Mouse (Mus musculus) forebrain, embryonic 10.5 days (tissue): ENCODE measurements around the gene Hoxa10. TPM values are rescaled to one million over a fixed set of nuclear protein-coding genes. Genes with fewer than 3 reads are reported as not detected.

Experiments
- DNase-seq: peaks from one replicate; pipeline ENCODE4 v3.0.0-alpha.2; 2017; ENCODE audit warnings: low spot score; ENCODE audit errors: extremely low spot score
- H3K27ac ChIP-seq: fragments of 300-500 bp; sonication (generic); 2 replicates; pipeline ENCODE4 v1.5.1; 2016; ENCODE audit warnings: mild to moderate bottlenecking
- H3K27me3 ChIP-seq: fragments of 300-500 bp; sonication (generic); 2 replicates; pipeline ENCODE4 v1.6.1; 2016; ENCODE audit warnings: mild to moderate bottlenecking; ENCODE audit not compliant: poor library complexity, severe bottlenecking
- H3K36me3 ChIP-seq: fragments of 300-500 bp; sonication (generic); replicated peaks from 2 replicates; pipeline ENCODE4 v1.6.1; 2016; ENCODE audit warnings: mild to moderate bottlenecking, moderate library complexity
- H3K4me1 ChIP-seq: fragments of 300-500 bp; sonication (generic); 2 replicates; pipeline ENCODE4 v1.6.1; 2016
- H3K4me3 ChIP-seq: fragments of 300-500 bp; sonication (generic); 2 replicates; pipeline ENCODE4 v1.5.1; 2016; ENCODE audit warnings: mild to moderate bottlenecking, moderate library complexity
- H3K9me3 ChIP-seq: fragments of 300-500 bp; sonication (generic); 2 replicates; pipeline ENCODE4 v1.6.1; 2016; ENCODE audit warnings: mild to moderate bottlenecking, moderate library complexity
- WGBS: fragments of 180-500 bp; shearing (Covaris S2); methylation state at CpG from one replicate; pipeline ENCODE4 v1.1.7; 2016; 5-methylcytosine and 5-hydroxymethylcytosine counted together
- polyA plus RNA-seq: library from polyadenylated mRNA; unstranded; fragments of >200 nt; fragmentation: Nextera tagmentation; extraction: Ambion mirVana; gene quantifications from 2 replicates; pipeline ENCODE4 v1.2.1, GENCODE M21; 2016

Gene Hoxa10
- polyA plus RNA-seq, 1 experiment from 2014 or later, result not detected

DNA sequence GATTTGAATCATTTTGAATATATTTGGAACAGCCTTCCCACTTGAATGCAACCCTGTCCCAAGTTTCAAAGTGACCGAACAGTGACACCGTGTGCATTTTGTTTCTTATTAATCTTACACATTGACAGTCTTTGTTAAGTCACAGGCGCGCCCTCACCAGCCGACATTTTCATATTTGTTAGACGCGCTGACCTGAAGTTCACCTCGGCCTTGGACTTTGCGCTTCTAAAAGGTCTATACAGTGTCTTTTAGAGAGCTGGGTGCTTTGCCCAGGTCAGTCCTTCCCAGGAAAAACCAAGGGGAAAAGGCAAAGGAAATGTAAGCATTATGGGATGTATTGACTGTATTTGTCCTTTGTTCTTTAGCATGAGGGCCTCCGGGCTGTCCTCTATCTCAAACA is 46.0 kb downstream of the Hoxa10 start:
- WGBS, result 3% methylated on average over 10 of the region's 10 CpGs
- Histone ChIP-seq H3K27ac (no peak overlapping the region), H3K36me3 (no peaks in the 10 kb centered on the region), H3K4me3 (no peak overlapping the region), H3K27me3 (peaks cover 100% of the 10 kb centered on the region), H3K4me1 (peaks cover 16% of the 10 kb centered on the region), H3K9me3 (no peaks in the 10 kb centered on the region)
- no peak for DNase-seq

DNA sequence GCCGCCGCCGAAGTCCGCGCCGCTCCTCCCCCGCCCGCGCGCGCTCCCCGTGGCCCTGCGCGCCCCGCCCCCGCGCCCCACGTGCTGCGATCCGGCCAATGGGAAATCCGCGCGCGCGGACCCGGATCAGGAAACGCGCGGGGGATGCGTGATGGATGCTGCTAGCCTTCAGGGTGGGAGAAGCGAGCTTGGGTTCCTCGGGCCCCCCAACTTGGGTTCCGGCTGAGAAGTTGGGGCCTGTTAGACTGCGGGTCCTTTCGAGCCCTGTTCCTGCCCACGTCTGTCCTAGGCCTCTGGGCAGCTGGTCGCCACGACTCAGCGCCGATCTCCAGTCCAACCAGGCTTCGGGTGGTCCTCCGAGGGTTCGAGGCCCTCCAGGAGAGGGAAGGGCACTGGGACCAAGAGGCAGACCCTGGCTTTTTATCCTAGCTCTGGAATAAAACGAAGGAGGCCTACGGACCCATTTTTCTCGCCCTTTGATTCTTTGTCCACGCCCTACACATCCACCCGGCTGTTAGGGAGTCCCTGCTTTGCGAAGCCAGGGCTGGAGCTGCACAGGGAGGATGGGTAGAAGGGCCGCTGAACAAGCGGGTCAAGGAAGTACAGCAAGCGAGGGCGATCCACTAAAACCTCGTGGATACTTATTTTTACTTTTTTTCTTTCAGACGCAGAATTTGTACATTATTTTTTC is 48.6 kb downstream of the Hoxa10 start:
- H3K9me3 ChIP-seq, result no peaks in the 10 kb centered on the region
- 1% methylated on average over 40 of the region's 55 CpGs for WGBS
- H3K4me3 ChIP-seq, result peak overlapping the region; percentile 52
- H3K27ac ChIP-seq, result no peak overlapping the region
- H3K36me3 ChIP-seq, result no peaks in the 10 kb centered on the region
- peaks cover 16% of the 10 kb centered on the region for H3K4me1 ChIP-seq
- peak; percentile 57 for DNase-seq
- H3K27me3 ChIP-seq, result peaks cover 100% of the 10 kb centered on the region

DNA sequence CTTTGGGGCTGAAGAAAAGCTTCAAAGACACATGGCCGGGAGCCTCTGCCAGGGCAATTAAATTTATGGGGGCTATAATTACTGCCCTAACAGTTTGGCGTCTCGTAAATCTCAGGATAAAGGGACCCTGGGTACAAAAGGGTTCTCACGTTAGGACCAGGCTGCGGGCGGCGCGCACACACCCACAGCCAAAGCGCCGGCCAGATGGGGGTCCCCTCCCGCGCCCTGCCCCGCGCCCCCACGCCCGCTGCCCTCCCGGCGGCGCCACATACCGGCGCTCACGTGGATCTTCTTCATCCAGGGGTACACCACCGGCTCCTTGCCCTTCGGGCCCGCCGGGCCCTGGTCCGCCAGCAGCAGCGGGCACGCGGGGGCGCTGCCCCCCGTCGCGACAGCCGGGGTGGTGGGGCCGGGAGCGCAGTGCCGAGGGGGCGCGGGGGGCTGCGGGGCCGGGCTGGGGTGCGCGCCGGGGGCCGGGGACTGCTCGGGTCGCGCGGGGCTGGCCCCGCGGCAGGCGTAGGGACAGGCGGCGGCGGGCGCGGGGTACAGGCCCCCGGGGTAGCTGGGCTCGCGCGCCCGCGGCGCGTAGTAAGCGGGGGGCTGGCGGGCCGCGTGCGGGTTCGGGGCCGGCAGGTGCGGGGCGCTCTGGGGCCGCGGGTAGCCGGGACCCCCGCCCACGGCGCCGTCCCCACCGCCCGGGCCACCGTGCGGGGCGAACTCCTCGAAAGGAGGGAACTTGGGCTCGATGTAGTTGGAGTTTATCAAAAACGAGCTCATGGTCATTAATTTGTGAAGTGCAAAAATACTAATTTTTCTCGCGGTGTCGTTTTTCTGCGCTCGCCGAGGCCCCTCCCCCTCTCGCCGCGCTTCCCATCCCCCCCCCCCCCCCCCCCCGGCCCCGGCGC is 49.5 kb downstream of the Hoxa10 start, which contains the start of gene Hoxa4:
Gene Hoxa4, minus strand, starts transcription at position 848 of the 905 bp plus-strand sequence.
- H3K27ac ChIP-seq, result no peak within 1 kb of the TSS
- H3K27me3 ChIP-seq, result peaks cover 100% of the 10 kb centered on the region
- 1% methylated on average over 98 of the region's 102 CpGs for WGBS
- DNase-seq, result peak; percentile 41
- H3K9me3 ChIP-seq, result no peaks in the 10 kb centered on the region
- H3K4me1 ChIP-seq, result peaks cover 16% of the 10 kb centered on the region
- no peaks in the 10 kb centered on the region for H3K36me3 ChIP-seq
- H3K4me3 ChIP-seq, result peak within 1 kb of the TSS; percentile 52

DNA sequence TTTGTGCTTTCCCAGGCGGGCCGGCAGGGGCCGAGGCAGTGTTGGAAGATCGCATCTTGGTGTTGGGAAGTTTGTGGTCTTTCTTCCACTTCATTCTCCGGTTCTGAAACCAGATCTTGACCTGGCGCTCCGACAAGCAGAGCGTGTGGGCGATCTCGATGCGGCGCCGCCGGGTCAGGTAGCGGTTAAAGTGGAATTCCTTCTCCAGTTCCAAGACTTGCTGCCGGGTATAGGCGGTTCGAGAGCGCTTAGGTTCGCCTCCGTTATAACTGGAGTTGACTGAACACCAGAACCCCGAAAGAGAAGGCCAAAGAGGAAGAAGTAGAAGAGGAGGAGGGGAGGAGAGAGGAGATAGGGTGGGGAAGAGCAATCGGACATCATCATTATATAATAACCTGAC is 50.2 kb downstream of the Hoxa10 start:
- Histone ChIP-seq H3K36me3 (no peaks in the 10 kb centered on the region), H3K27me3 (peaks cover 100% of the 10 kb centered on the region), H3K4me3 (no peak overlapping the region), H3K27ac (no peak overlapping the region), H3K9me3 (no peaks in the 10 kb centered on the region), H3K4me1 (peaks cover 16% of the 10 kb centered on the region)
- DNase-seq, result no peak
- WGBS, result under 1% methylated on average over 23 of the region's 23 CpGs

DNA sequence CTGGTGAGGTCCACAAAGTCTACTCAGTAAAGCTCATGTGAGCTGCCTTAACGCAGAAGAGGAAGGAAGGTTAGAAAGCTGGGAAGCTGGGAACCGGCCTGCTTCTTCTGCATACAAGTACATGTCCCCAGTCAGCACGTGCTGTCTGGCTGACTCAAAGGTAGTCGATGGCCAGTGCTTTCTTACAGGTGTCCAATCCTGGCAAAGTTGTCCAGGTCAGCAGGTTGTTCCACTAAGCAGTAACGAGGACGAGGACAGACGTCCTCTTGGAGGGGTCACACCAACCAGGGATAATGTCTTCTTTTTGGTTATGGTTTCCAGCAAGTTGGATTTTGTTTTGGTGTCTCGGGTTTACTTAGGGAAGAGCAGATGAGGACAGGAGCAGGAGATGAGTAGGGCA is 50.7 kb downstream of the Hoxa10 start:
- H3K27me3 ChIP-seq, result peaks cover 100% of the 10 kb centered on the region
- no peaks in the 10 kb centered on the region for H3K9me3 ChIP-seq
- H3K4me3 ChIP-seq, result no peak overlapping the region
- peaks cover 16% of the 10 kb centered on the region for H3K4me1 ChIP-seq
- no peaks in the 10 kb centered on the region for H3K36me3 ChIP-seq
- WGBS, result 8% methylated on average over 8 of the region's 8 CpGs
- H3K27ac ChIP-seq, result no peak overlapping the region
- peak; percentile 52 for DNase-seq

DNA sequence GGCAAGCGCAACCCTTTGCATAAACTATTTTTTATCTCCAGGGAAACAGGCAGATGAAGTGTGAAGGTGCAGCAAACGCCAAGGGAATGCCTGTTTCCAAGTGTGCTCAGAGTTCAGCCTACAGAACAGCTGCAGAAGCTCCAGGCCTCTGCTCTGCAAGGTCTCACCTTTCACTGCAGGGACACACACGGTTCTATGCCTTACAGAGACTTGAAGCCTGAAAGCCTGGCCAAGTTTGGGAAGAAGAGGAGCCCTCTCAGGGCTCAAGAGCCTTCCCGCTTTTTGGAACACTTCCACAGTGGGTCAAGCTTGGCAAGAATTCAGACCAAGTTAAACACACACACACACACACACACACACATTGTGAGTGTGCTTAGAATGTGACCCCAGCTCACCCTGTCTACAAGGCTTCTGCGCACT is 51.5 kb downstream of the Hoxa10 start:
- no peak for DNase-seq
- H3K27ac ChIP-seq, result no peak overlapping the region
- H3K27me3 ChIP-seq, result peaks cover 100% of the 10 kb centered on the region
- peaks cover 16% of the 10 kb centered on the region for H3K4me1 ChIP-seq
- no peak overlapping the region for H3K4me3 ChIP-seq
- no peaks in the 10 kb centered on the region for H3K9me3 ChIP-seq
- 5% methylated on average over 5 of the region's 5 CpGs for WGBS
- H3K36me3 ChIP-seq, result no peaks in the 10 kb centered on the region

DNA sequence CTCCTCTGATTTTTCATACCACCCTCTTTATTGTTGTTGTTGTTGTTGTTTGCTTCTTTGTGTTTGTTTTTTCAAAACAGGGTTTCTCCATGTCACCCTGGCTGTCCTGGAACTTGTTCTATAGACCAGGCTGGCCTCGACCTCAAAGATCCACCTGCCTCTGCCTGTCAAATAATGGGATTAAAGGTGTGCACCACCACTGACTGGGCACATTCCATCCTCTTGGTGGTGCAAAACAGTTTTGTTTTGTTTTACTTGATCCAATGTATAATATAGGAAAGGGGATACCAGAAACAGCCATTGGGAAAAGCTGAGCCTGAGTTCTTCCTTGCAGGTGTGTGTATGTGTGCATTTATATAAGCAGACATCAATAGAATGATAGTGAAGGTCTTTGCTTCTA is 54.2 kb downstream of the Hoxa10 start:
- Histone ChIP-seq H3K9me3 (no peaks in the 10 kb centered on the region), H3K4me1 (peaks cover 7% of the 10 kb centered on the region), H3K36me3 (no peaks in the 10 kb centered on the region), H3K4me3 (no peak overlapping the region), H3K27ac (no peak overlapping the region), H3K27me3 (peaks cover 100% of the 10 kb centered on the region)
- DNase-seq, result no peak
- WGBS, result 5% methylated on average over 1 of the region's 1 CpGs

DNA sequence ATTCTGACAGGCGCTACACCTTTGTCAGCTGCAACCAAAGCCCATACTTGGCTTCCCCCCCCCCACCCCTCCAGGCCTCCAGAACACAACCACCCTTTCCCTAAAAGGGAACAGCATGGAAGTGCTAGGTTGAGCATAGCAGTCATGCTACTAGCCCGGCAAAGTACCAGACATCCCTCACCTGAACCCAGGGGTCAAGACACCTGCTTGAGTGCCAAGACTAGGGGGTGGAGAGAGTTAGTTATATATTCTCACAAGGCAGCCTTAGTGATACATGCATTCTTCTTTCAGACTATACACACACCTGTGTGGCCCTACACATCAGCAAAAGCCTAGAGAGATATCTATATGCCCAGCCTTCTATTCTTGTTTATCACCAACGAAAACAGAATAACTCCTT is 54.8 kb downstream of the Hoxa10 start:
- Histone ChIP-seq H3K4me1 (peaks cover under 1% of the 10 kb centered on the region; the same call in 1 of the 2 replicates), H3K4me3 (no peak overlapping the region), H3K9me3 (no peaks in the 10 kb centered on the region), H3K27me3 (peaks cover 100% of the 10 kb centered on the region), H3K36me3 (no peaks in the 10 kb centered on the region), H3K27ac (no peak overlapping the region)
- no peak for DNase-seq
- WGBS, result 5% methylated on average over 3 of the region's 3 CpGs

DNA sequence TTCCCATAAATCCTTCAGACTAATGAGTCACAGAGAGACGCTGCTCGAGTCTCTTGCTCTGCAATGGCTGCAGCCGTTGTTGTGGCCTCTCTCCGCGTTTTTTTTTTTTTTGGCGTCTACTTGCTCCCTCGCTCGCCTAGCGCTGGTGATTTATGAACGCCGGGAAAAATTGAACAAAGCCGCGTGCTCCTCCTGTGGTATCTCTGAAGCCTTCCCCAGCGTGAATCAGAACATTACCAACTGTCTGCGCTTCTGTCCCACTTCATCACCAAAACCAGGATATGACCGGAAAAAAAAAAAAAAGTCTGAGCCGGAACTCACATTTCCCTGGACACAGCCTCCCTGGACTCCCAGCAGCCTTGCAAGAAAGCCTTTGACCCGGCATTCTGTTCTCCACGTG is 55.4 kb downstream of the Hoxa10 start:
- 1% methylated on average over 19 of the region's 19 CpGs for WGBS
- H3K4me1 ChIP-seq, result no peaks in the 10 kb centered on the region
- no peak for DNase-seq
- no peaks in the 10 kb centered on the region for H3K36me3 ChIP-seq
- H3K9me3 ChIP-seq, result no peaks in the 10 kb centered on the region
- H3K4me3 ChIP-seq, result no peak overlapping the region
- H3K27me3 ChIP-seq, result peaks cover 100% of the 10 kb centered on the region
- H3K27ac ChIP-seq, result no peak overlapping the region

DNA sequence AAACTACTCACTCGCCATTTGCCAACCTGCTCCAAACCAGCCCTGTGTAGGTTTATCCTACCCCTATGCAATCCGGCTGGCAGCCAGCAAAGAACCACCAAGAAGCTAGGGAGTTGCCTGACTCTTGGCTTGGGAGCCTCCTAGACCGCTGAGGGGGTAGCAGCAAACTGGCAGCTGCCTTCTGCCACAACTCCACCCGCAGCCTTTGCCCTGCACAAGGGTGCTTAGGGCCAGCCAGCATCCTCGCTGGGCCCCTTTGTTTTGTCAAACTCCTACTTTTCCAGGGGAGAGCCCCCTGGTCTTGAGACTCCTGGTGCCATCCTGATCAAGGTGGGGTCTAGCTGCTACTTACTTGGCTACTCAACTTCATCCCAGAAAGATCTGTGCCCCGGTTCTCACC is 56.0 kb downstream of the Hoxa10 start:
- H3K27me3 ChIP-seq, result peaks cover 100% of the 10 kb centered on the region
- H3K27ac ChIP-seq, result no peak overlapping the region
- no peaks in the 10 kb centered on the region for H3K4me1 ChIP-seq
- H3K36me3 ChIP-seq, result no peaks in the 10 kb centered on the region
- H3K9me3 ChIP-seq, result no peaks in the 10 kb centered on the region
- WGBS, result under 1% methylated on average over 6 of the region's 6 CpGs
- H3K4me3 ChIP-seq, result no peak overlapping the region
- DNase-seq, result no peak

DNA sequence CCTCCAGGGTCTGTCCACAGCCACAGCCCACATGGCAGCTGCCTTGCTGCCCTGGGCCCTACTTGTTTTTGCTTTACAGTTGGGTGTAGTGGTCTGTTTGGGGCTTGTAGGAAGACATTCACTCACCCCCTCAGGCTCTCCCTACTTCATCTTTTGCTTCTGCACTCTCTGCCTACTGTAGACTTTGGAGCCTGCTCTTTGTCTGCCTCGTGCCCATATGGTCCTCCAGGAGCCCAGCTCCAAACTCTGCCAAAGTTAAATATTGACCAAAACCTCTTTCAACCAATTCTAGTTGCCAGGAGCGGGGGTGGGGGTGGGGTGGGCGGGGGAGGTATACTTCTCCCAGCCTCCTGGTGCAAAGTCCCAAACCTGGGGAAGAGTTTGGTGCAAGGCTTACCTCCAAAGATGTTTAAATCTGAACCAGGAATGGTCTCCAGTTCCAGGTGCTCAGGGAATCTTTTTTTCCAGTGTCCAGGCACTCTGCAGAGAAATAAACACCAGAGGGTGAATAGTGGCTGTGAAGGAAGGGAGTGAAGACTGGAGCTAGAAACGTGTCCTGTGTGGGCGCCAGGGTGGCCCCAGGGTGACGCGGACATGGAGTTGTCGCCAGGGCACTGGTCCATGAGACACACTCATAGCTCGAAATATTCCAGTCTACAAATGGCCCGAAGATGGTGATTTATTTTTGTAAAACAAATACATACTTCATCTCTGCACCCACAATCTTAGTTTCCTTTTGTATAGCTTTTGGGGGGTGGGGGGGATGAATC is 57.2 kb downstream of the Hoxa10 start:
- Histone ChIP-seq H3K27me3 (peaks cover 100% of the 10 kb centered on the region), H3K36me3 (no peaks in the 10 kb centered on the region), H3K9me3 (no peaks in the 10 kb centered on the region), H3K27ac (no peak overlapping the region), H3K4me3 (no peak overlapping the region), H3K4me1 (no peaks in the 10 kb centered on the region)
- DNase-seq, result no peak
- 10% methylated on average over 10 of the region's 10 CpGs for WGBS

DNA sequence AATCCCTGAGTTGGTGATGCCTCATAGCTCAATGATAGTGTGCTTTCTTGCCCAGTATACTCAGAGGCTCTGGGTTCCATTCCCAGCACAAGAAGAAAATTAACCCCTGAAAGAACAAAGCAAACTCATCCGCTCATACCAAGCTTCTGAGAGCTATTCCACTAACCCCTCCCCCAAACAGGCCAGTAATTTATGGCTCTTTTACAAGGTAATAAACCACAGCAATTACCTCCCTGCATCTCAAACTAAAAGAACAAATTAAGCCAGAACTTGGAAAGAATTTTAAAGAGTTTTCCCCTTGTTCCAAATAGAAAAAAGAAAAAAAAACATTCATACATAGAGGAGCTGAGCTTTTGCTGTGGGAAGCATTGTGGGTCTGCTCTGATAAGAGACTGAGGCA is 57.9 kb downstream of the Hoxa10 start:
- Histone ChIP-seq H3K36me3 (no peaks in the 10 kb centered on the region), H3K4me1 (no peaks in the 10 kb centered on the region), H3K27me3 (peaks cover 100% of the 10 kb centered on the region), H3K27ac (no peak overlapping the region), H3K4me3 (no peak overlapping the region), H3K9me3 (no peaks in the 10 kb centered on the region)
- DNase-seq, result no peak
- 0% methylated on average over 1 of the region's 1 CpGs for WGBS
